Mouse (Mus musculus) heart, embryonic 13.5 days (tissue): ENCODE measurements at regions not wholly inside any gene's neighbourhood (a gene's known extent, or its start where the extent isn't known, plus 50 kb on each side); places are given as distances from the start of the nearest gene placed in this dataset.

Source experiments
- ATAC-seq: fragments of 200-750 bp; cut with Nextera tagmentation; 2 replicates; pipeline ENCODE4 v1.8.0; 2017; ENCODE audit warnings: moderate TSS enrichment; ENCODE audit not compliant: insufficient number of reproducible peaks, low FRiP score, low TSS enrichment; ENCODE audit errors: extremely low read depth
- H3K27ac ChIP-seq: fragments of 300-500 bp; sonication (generic); replicated peaks from 2 replicates; pipeline ENCODE4 v1.5.1; 2015; ENCODE audit warnings: moderate library complexity, mild to moderate bottlenecking, inconsistent platforms
- H3K27me3 ChIP-seq: fragments of 300-500 bp; sonication (generic); replicated peaks from 2 replicates; pipeline ENCODE4 v1.6.1; 2015; ENCODE audit warnings: mild to moderate bottlenecking, inconsistent platforms
- H3K36me3 ChIP-seq: fragments of 300-500 bp; sonication (generic); 2 replicates; pipeline ENCODE4 v1.6.1; 2015; ENCODE audit warnings: mild to moderate bottlenecking, inconsistent platforms
- H3K4me1 ChIP-seq: fragments of 300-500 bp; sonication (generic); 2 replicates; pipeline ENCODE4 v1.6.1; 2015; ENCODE audit warnings: inconsistent platforms
- H3K4me2 ChIP-seq: fragments of 300-500 bp; sonication (generic); 2 replicates; pipeline ENCODE4 v1.6.1; 2015; ENCODE audit warnings: inconsistent platforms, mild to moderate bottlenecking, moderate library complexity
- H3K4me3 ChIP-seq: fragments of 300-500 bp; sonication (generic); 2 replicates; pipeline ENCODE4 v1.5.1; 2015; ENCODE audit warnings: moderate library complexity, mild to moderate bottlenecking, inconsistent platforms
- H3K9ac ChIP-seq: fragments of 300-500 bp; sonication (generic); 2 replicates; pipeline ENCODE4 v1.6.1; 2015; ENCODE audit warnings: inconsistent platforms, mild to moderate bottlenecking, moderate library complexity
- H3K9me3 ChIP-seq: fragments of 300-500 bp; sonication (generic); 2 replicates; pipeline ENCODE4 v1.6.1; 2016; ENCODE audit warnings: inconsistent platforms
- WGBS: fragments of 180-500 bp; shearing (Covaris S2); methylation state at CpG from one replicate; pipeline ENCODE4 v1.1.7; 2015; ENCODE audit warnings: mixed read lengths; 5-methylcytosine and 5-hydroxymethylcytosine counted together

- Histone ChIP-seq H3K4me1 (no peaks in the 10 kb centered on the region), H3K9me3 (no peaks in the 10 kb centered on the region), H3K27me3 (no peaks in the 10 kb centered on the region), H3K36me3 (no peaks in the 10 kb centered on the region), H3K4me2 (no peak overlapping the region), H3K4me3 (no peak overlapping the region), H3K27ac (no peak overlapping the region), H3K9ac (no peak overlapping the region)
- ATAC-seq: no peak
- WGBS: 82% methylated on average over 9 of the region's 9 CpGs
These were observed 360.7 kb upstream of the Pdcd1 start for GRCm38 (mm10) chr1:94413043-94413442.

DNA sequence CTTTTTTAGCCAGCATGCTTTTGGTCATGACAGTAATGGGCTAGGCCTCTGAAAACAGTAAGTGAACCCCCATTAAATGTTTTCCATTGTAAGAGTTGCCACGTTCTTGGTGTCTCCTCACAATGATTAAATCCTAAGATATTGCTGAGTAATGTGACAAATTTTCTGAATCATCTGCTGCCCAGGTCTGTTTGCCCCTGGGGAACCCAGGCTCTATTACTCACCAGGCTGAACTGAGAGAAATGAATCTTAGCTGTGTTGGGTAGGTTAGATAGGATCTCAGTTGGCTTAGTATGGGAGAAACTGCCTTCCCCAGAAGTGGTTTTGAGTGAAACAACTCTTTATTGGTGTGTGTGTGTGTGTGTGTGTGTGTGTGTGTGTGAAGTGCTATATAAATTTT, 314.3 kb upstream of the Pdcd1 start:
- no peak for ATAC-seq
- no peaks in the 10 kb centered on the region for H3K9me3 ChIP-seq
- H3K9ac ChIP-seq: no peak overlapping the region
- H3K27ac ChIP-seq: no peak overlapping the region
- 62% methylated on average over 1 of the region's 1 CpGs for WGBS
- H3K27me3 ChIP-seq: no peaks in the 10 kb centered on the region
- no peak overlapping the region for H3K4me3 ChIP-seq
- H3K36me3 ChIP-seq: no peaks in the 10 kb centered on the region
- H3K4me2 ChIP-seq: no peak overlapping the region
- H3K4me1 ChIP-seq: no peaks in the 10 kb centered on the region

DNA sequence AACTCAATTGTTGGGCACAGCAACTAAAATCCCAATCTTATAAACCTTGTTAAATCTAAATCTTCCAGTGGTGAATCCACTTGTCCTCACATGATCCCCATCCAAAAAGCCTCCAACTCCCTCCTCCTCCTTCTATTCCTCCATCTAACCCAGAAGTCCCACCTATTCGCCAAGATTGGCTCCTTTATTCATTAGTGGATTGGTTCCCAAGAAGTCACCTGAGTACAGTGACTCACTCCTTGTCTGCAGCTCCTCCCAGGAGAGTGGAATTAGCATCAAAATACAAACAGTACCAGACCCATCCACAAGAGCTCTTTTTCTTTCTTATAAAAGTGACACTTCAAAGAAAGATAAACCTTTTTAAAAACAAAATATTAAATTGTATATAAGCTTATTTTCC, 304.6 kb upstream of the Pdcd1 start:
- H3K9ac ChIP-seq: no peak overlapping the region
- H3K36me3 ChIP-seq: no peaks in the 10 kb centered on the region
- no peaks in the 10 kb centered on the region for H3K27me3 ChIP-seq
- H3K9me3 ChIP-seq: no peaks in the 10 kb centered on the region
- no peak overlapping the region for H3K27ac ChIP-seq
- no peaks in the 10 kb centered on the region for H3K4me1 ChIP-seq
- 65% methylated on average over 1 of the region's 1 CpGs for WGBS
- ATAC-seq: no peak
- no peak overlapping the region for H3K4me2 ChIP-seq
- no peak overlapping the region for H3K4me3 ChIP-seq

DNA sequence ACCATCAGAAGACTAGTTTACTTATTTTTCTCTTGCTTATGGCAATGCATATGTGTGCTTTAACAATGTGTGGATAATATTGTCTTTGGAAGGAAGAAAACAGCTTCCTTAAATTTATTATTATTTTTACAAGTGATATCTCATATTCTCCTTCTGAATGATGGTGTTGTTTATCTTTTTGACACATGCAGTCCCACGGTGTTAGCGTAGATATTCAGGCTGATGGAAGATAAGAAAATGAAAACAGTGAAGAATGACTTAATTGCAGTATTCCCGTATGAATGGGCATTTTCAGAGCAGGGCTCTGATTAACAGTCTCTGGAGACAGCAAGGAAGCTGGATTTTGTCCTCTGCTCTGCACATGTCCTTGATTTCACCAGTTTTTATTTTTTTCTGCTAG, 303.5 kb upstream of the Pdcd1 start:
- Histone ChIP-seq H3K4me3 (no peak overlapping the region), H3K9ac (no peak overlapping the region), H3K27ac (no peak overlapping the region), H3K9me3 (no peaks in the 10 kb centered on the region), H3K4me2 (no peak overlapping the region), H3K4me1 (no peaks in the 10 kb centered on the region), H3K36me3 (no peaks in the 10 kb centered on the region), H3K27me3 (no peaks in the 10 kb centered on the region)
- ATAC-seq: no peak
- 43% methylated on average over 3 of the region's 3 CpGs for WGBS

- Histone ChIP-seq H3K27ac (no peak overlapping the region), H3K36me3 (no peaks in the 10 kb centered on the region), H3K9ac (no peak overlapping the region), H3K4me2 (no peak overlapping the region), H3K27me3 (no peaks in the 10 kb centered on the region), H3K4me3 (no peak overlapping the region), H3K9me3 (no peaks in the 10 kb centered on the region), H3K4me1 (no peaks in the 10 kb centered on the region)
- no peak for ATAC-seq
- WGBS: 84% methylated on average over 2 of the region's 2 CpGs
These were observed 290.2 kb upstream of the Pdcd1 start for GRCm38 (mm10) chr1:94342576-94342975.

- no peak for ATAC-seq
- 69% methylated on average over 3 of the region's 3 CpGs for WGBS
- Histone ChIP-seq H3K4me3 (no peak overlapping the region), H3K27ac (no peak overlapping the region), H3K36me3 (no peaks in the 10 kb centered on the region), H3K9ac (no peak overlapping the region), H3K4me2 (no peak overlapping the region), H3K9me3 (no peaks in the 10 kb centered on the region), H3K27me3 (no peaks in the 10 kb centered on the region), H3K4me1 (peaks cover 4% of the 10 kb centered on the region)
These were observed 288.9 kb upstream of the Pdcd1 start for GRCm38 (mm10) chr1:94341237-94341636.

GRCm38 (mm10) chr1:94318029-94318428, 265.7 kb upstream of the Pdcd1 start:
- no peak for ATAC-seq
- Histone ChIP-seq H3K27me3 (no peaks in the 10 kb centered on the region), H3K9me3 (no peaks in the 10 kb centered on the region), H3K4me2 (no peak overlapping the region), H3K36me3 (no peaks in the 10 kb centered on the region), H3K4me3 (no peak overlapping the region), H3K27ac (no peak overlapping the region), H3K4me1 (no peaks in the 10 kb centered on the region), H3K9ac (no peak overlapping the region)

DNA sequence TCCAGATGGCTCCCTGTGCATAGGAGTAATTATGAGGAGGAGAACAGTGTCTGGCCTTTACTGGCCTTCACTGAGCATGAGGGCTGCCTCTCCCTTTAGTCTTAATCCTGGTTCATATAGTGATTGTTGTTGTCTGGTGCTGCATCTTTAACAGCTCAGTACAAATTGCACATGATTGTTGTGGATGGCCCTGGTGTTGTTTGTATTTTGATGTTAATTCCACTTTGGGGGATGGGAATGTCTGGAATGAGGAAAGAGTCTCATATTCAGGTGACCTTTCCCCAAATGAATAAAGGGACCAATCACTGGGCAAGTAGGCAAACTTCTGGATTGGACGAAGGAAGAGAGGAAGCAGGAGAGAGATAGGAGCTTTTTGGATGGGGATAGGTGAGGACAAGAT, 246.0 kb upstream of the Pdcd1 start:
- ATAC-seq: no peak
- H3K27ac ChIP-seq: no peak overlapping the region
- no peak overlapping the region for H3K4me2 ChIP-seq
- no peak overlapping the region for H3K9ac ChIP-seq
- 63% methylated on average over 1 of the region's 1 CpGs for WGBS
- H3K27me3 ChIP-seq: no peaks in the 10 kb centered on the region
- H3K36me3 ChIP-seq: no peaks in the 10 kb centered on the region
- no peaks in the 10 kb centered on the region for H3K4me1 ChIP-seq
- no peak overlapping the region for H3K4me3 ChIP-seq
- H3K9me3 ChIP-seq: no peaks in the 10 kb centered on the region

GRCm38 (mm10) chr1:94272569-94272968, 220.2 kb upstream of the Pdcd1 start:
- Histone ChIP-seq H3K9me3 (no peaks in the 10 kb centered on the region), H3K4me2 (no peak overlapping the region), H3K4me3 (no peak overlapping the region), H3K36me3 (no peaks in the 10 kb centered on the region), H3K9ac (no peak overlapping the region), H3K27ac (no peak overlapping the region), H3K27me3 (no peaks in the 10 kb centered on the region), H3K4me1 (peaks cover 7% of the 10 kb centered on the region)
- 85% methylated on average over 4 of the region's 4 CpGs for WGBS
- ATAC-seq: no peak

GRCm38 (mm10) chr1:94263313-94263712, 211.0 kb upstream of the Pdcd1 start:
- no peaks in the 10 kb centered on the region for H3K4me1 ChIP-seq
- H3K27ac ChIP-seq: no peak overlapping the region
- H3K4me2 ChIP-seq: no peak overlapping the region
- ATAC-seq: no peak
- no peak overlapping the region for H3K9ac ChIP-seq
- H3K36me3 ChIP-seq: no peaks in the 10 kb centered on the region
- WGBS: 54% methylated on average over 8 of the region's 8 CpGs
- no peaks in the 10 kb centered on the region for H3K9me3 ChIP-seq
- no peaks in the 10 kb centered on the region for H3K27me3 ChIP-seq
- H3K4me3 ChIP-seq: no peak overlapping the region

GRCm38 (mm10) chr1:94235426-94235825, 183.1 kb upstream of the Pdcd1 start:
- no peak overlapping the region for H3K4me3 ChIP-seq
- no peaks in the 10 kb centered on the region for H3K36me3 ChIP-seq
- H3K9me3 ChIP-seq: no peaks in the 10 kb centered on the region
- no peak for ATAC-seq
- H3K9ac ChIP-seq: no peak overlapping the region
- no peak overlapping the region for H3K27ac ChIP-seq
- H3K27me3 ChIP-seq: no peaks in the 10 kb centered on the region
- 52% methylated on average over 1 of the region's 1 CpGs for WGBS
- H3K4me1 ChIP-seq: no peaks in the 10 kb centered on the region
- no peak overlapping the region for H3K4me2 ChIP-seq

GRCm38 (mm10) chr1:94221006-94221405, 168.7 kb upstream of the Pdcd1 start:
- Histone ChIP-seq H3K9ac (no peak overlapping the region), H3K4me3 (no peak overlapping the region), H3K36me3 (no peaks in the 10 kb centered on the region), H3K27ac (no peak overlapping the region), H3K9me3 (no peaks in the 10 kb centered on the region), H3K27me3 (no peaks in the 10 kb centered on the region), H3K4me1 (no peaks in the 10 kb centered on the region), H3K4me2 (no peak overlapping the region)
- WGBS: 51% methylated on average over 3 of the region's 3 CpGs
- ATAC-seq: no peak

DNA sequence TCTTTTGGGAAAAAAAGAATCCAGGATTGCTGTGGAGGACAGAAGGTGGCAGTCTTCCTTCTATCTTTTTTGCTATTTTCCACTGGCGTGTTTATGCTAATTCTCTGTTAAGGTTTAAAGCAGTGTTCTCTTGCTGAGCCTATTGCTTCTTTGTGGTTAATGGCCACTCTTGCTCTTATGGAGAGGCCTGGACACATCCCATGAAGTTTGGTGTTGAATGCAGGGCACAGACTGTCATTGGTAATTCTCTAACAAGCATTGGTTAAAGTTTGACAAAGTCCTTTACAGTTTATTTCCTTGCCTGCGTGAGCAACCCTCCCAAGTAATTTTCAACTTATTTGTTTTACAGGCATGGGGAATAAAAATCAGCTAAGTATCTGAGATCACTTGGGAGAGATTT, 165.1 kb upstream of the Pdcd1 start:
- Histone ChIP-seq H3K27me3 (no peaks in the 10 kb centered on the region), H3K4me2 (no peak overlapping the region), H3K9ac (no peak overlapping the region), H3K4me3 (no peak overlapping the region), H3K36me3 (no peaks in the 10 kb centered on the region), H3K9me3 (no peaks in the 10 kb centered on the region), H3K27ac (no peak overlapping the region), H3K4me1 (no peaks in the 10 kb centered on the region)
- ATAC-seq: no peak
- 63% methylated on average over 2 of the region's 2 CpGs for WGBS
